Mouse (Mus musculus) gastrocnemius, postnatal 4 days (tissue): ENCODE measurements around the gene Ephb1. TPM values are rescaled to one million over a fixed set of nuclear protein-coding genes. Genes with fewer than 3 reads are reported as not detected.

Source experiments
- DNase-seq, 2 experiments: peaks; one replicate each; pipeline ENCODE4 v3.0.0; 2021 to 2022; ENCODE audit warnings: low spot score in 2 of 2, mixed read lengths in 2 of 2
- total RNA-seq, 2 experiments: library from RNA; stranded (reverse); gene quantifications; 2 replicates each; pipeline ENCODE4 v1.2.3; 2021

Gene Ephb1
- total RNA-seq, 2 experiments from 2014 or later, result 4.9 to 5.4 TPM

- DNase-seq, result no peak
Measured at GRCm38 (mm10) chr9:102353056-102353635, 1.3 kb downstream of the Ephb1 start.

- no peak for DNase-seq
Measured at GRCm38 (mm10) chr9:102352186-102353055, 2.1 kb downstream of the Ephb1 start.

GRCm38 (mm10) chr9:102351721-102352120 is 2.8 kb downstream of the Ephb1 start:
- DNase-seq, result no peak

- DNase-seq, result no peak
Measured at GRCm38 (mm10) chr9:102351221-102351620, 3.3 kb downstream of the Ephb1 start.

GRCm38 (mm10) chr9:102350696-102351095 is 3.8 kb downstream of the Ephb1 start:
- no peak for DNase-seq

GRCm38 (mm10) chr9:102350076-102350475 is 4.4 kb downstream of the Ephb1 start:
- DNase-seq, result no peak

GRCm38 (mm10) chr9:102346801-102347200 is 7.7 kb downstream of the Ephb1 start:
- DNase-seq, result no peak

- DNase-seq, result no peak
Measured at GRCm38 (mm10) chr9:102345474-102345873, 9.0 kb downstream of the Ephb1 start.

- DNase-seq, result no peak
Measured at GRCm38 (mm10) chr9:102345047-102345446, 9.4 kb downstream of the Ephb1 start.

- DNase-seq, result no peak
Measured at GRCm38 (mm10) chr9:102344086-102344930, 10.2 kb downstream of the Ephb1 start.

- peak in 1 of 2 experiments; percentile 7 for DNase-seq
Measured at GRCm38 (mm10) chr9:102343061-102343460, 11.4 kb downstream of the Ephb1 start.

- DNase-seq, result no peak
Measured at GRCm38 (mm10) chr9:102342026-102342425, 12.5 kb downstream of the Ephb1 start.

GRCm38 (mm10) chr9:102340768-102341167 is 13.7 kb downstream of the Ephb1 start:
- peak in 1 of 2 experiments; percentile 8 for DNase-seq

- no peak for DNase-seq
Measured at GRCm38 (mm10) chr9:102335571-102336282, 18.8 kb downstream of the Ephb1 start.

- no peak for DNase-seq
Measured at GRCm38 (mm10) chr9:102330266-102331060, 24.0 kb downstream of the Ephb1 start.

GRCm38 (mm10) chr9:102327625-102328150 is 26.8 kb downstream of the Ephb1 start:
- DNase-seq, result no peak

- no peak for DNase-seq
Measured at GRCm38 (mm10) chr9:102315436-102315835, 39.1 kb downstream of the Ephb1 start.

GRCm38 (mm10) chr9:102314795-102315194 is 39.7 kb downstream of the Ephb1 start:
- no peak for DNase-seq

GRCm38 (mm10) chr9:102310431-102310830 is 44.1 kb downstream of the Ephb1 start:
- DNase-seq, result no peak

GRCm38 (mm10) chr9:102309278-102309677 is 45.2 kb downstream of the Ephb1 start:
- DNase-seq, result no peak
